Mouse (Mus musculus) cerebral cortex, adult 2 months (tissue): ENCODE data around the gene Ndc1.

Source experiments
- WGBS: fragments of 180-500 bp; shearing (Covaris S2); methylation state at CpG from one replicate; pipeline ENCODE4 v1.1.7; 2018; 5-methylcytosine and 5-hydroxymethylcytosine counted together

The Ndc1 gene

GRCm38 (mm10) chr4:107372304-107372703 is 4.7 kb downstream of the Ndc1 start:
- 84% methylated on average over 2 of the region's 2 CpGs for WGBS

GRCm38 (mm10) chr4:107374677-107375076 is 7.1 kb downstream of the Ndc1 start:
- WGBS: 79% methylated on average over 4 of the region's 4 CpGs

- 92% methylated on average over 6 of the region's 6 CpGs for WGBS
Observed at GRCm38 (mm10) chr4:107378954-107379353, 11.4 kb downstream of the Ndc1 start.

GRCm38 (mm10) chr4:107380871-107381270 is 13.3 kb downstream of the Ndc1 start:
- WGBS: 88% methylated on average over 7 of the region's 7 CpGs

GRCm38 (mm10) chr4:107387038-107387437 is 19.5 kb downstream of the Ndc1 start:
- 73% methylated on average over 4 of the region's 4 CpGs for WGBS

GRCm38 (mm10) chr4:107387465-107387864 is 19.9 kb downstream of the Ndc1 start:
- 67% methylated on average over 8 of the region's 8 CpGs for WGBS

- 98% methylated on average over 2 of the region's 2 CpGs for WGBS
Observed at GRCm38 (mm10) chr4:107388291-107388690, 20.7 kb downstream of the Ndc1 start.

GRCm38 (mm10) chr4:107389345-107389744 is 21.8 kb downstream of the Ndc1 start:
- 52% methylated on average over 3 of the region's 3 CpGs for WGBS

GRCm38 (mm10) chr4:107393771-107394170 is 26.2 kb downstream of the Ndc1 start:
- WGBS: 89% methylated on average over 2 of the region's 2 CpGs

- 91% methylated on average over 4 of the region's 4 CpGs for WGBS
Observed at GRCm38 (mm10) chr4:107420202-107420601, 52.6 kb downstream of the Ndc1 start.

GRCm38 (mm10) chr4:107421711-107422110 is 54.1 kb downstream of the Ndc1 start:
- 28% methylated on average over 14 of the region's 14 CpGs for WGBS

GRCm38 (mm10) chr4:107422176-107422575 is 54.6 kb downstream of the Ndc1 start:
- WGBS: 32% methylated on average over 6 of the region's 6 CpGs

- WGBS: 92% methylated on average over 12 of the region's 12 CpGs
Observed at GRCm38 (mm10) chr4:107425616-107426015, 58.0 kb downstream of the Ndc1 start.

- 48% methylated on average over 9 of the region's 9 CpGs for WGBS
Observed at GRCm38 (mm10) chr4:107426631-107427030, 59.0 kb downstream of the Ndc1 start.

GRCm38 (mm10) chr4:107432717-107433116 is 65.1 kb downstream of the Ndc1 start:
- 78% methylated on average over 5 of the region's 5 CpGs for WGBS

- 20% methylated on average over 15 of the region's 15 CpGs for WGBS
Observed at GRCm38 (mm10) chr4:107433998-107434355, 66.4 kb downstream of the Ndc1 start.

- under 1% methylated on average over 111 of the region's 112 CpGs for WGBS
Observed at GRCm38 (mm10) chr4:107434356-107435237, 67.0 kb downstream of the Ndc1 start, which contains the start of gene Glis1. Gene Glis1 (plus strand): TSS chr4:107434591.

- 9% methylated on average over 47 of the region's 47 CpGs for WGBS
Observed at GRCm38 (mm10) chr4:107435238-107435946, 67.8 kb downstream of the Ndc1 start.

- WGBS: 99% methylated on average over 7 of the region's 7 CpGs
Observed at GRCm38 (mm10) chr4:107436476-107436875, 68.9 kb downstream of the Ndc1 start.

GRCm38 (mm10) chr4:107438741-107439140 is 71.2 kb downstream of the Ndc1 start:
- 96% methylated on average over 8 of the region's 8 CpGs for WGBS

- WGBS: 55% methylated on average over 13 of the region's 13 CpGs
Observed at GRCm38 (mm10) chr4:107440306-107440705, 72.7 kb downstream of the Ndc1 start.

GRCm38 (mm10) chr4:107442288-107442687 is 74.7 kb downstream of the Ndc1 start:
- 77% methylated on average over 11 of the region's 11 CpGs for WGBS
